Comparison of ENCODE assay signal across 10 mouse cellular contexts in genomic region chr15:96290001-96290400, GRCm38 (mm10). TPM values are rescaled to one million over a fixed set of nuclear protein-coding genes. Genes with fewer than 3 reads are reported as not detected.
DNase-seq lines count a peak whose midpoint lies in the region; ATAC-seq and TF ChIP-seq lines count a peak whose summit lies in the region.
"Had no signal": no experiment of that assay in that cellular context is flagged by ENCODE, and none has a peak within 500 bp of the region (broad histone marks: within the 10 kb centered on the region; RNA-seq: fewer than 3 reads in every experiment).

No protein-coding gene starts in this region.

- DNase-seq in heart, postnatal 36 days, result no peak
- peak; percentile 55 for DNase-seq in A20 (ENCODE audit: low read depth, low spot score)
- no peak for DNase-seq in hindbrain, embryonic 11.5 days (ENCODE audit: low spot score)
- no peak for DNase-seq in left cerebral cortex, adult 2 months (ENCODE audit: extremely low spot score in 1 of 2, low spot score in 2 of 2)
- DNase-seq in retina, postnatal 1 day, result no peak
- no peak for DNase-seq in kidney, adult 2 months
- DNase-seq: right cerebral cortex, postnatal 14 days had no signal

- peak overlapping the region; percentile 36 for H3K4me2 ChIP-seq in heart, embryonic 11.5 days
- H3K4me2 ChIP-seq in hindbrain, embryonic 11.5 days (replicated peaks; ENCODE audit: low read depth, low read length), result peak overlapping the region; percentile 20; the same call in 1 of the 2 replicates
- H3K4me2 ChIP-seq in liver, embryonic 16.5 days (ENCODE audit: low read depth, low read length), result peak overlapping the region; percentile 54

- TF ChIP-seq POLR2A in kidney, adult 2 months (IDR thresholded peaks at IDR 0.05; ENCODE audit: low read depth, low read length), result no peak

- peaks cover 5% of the 10 kb centered on the region; the same call in 1 of the 2 replicates for H3K36me3 ChIP-seq in heart, embryonic 11.5 days (ENCODE audit: control insufficient read depth, insufficient read depth, low read length)
- no peaks in the 10 kb centered on the region for H3K36me3 ChIP-seq in hindbrain, embryonic 11.5 days (ENCODE audit: control insufficient read depth, insufficient read depth, low read length)
- no peaks in the 10 kb centered on the region for H3K36me3 ChIP-seq in liver, embryonic 16.5 days (ENCODE audit: control insufficient read depth, insufficient read depth)
- H3K36me3 ChIP-seq in kidney, adult 2 months (ENCODE audit: control insufficient read depth, insufficient read depth, low read length), result no peaks in the 10 kb centered on the region

- no peak for TF ChIP-seq CTCF in left cerebral cortex, adult 2 months (IDR thresholded peaks at IDR 0.05)
- no peak for TF ChIP-seq CTCF in kidney, adult 2 months (conservative IDR thresholded peaks at IDR 0.05; ENCODE audit: insufficient read depth, insufficient read length, low read depth, low read length)

- no peak overlapping the region for H3K4me3 ChIP-seq in heart, embryonic 11.5 days (ENCODE audit: low read depth, low read length)
- H3K4me3 ChIP-seq in hindbrain, embryonic 11.5 days (ENCODE audit: low read depth, low read length), result no peak overlapping the region
- peak overlapping the region; percentile 43 for H3K4me3 ChIP-seq in liver, embryonic 16.5 days (ENCODE audit: low read depth, low read length)
- H3K4me3 ChIP-seq in left cerebral cortex, adult 2 months, result no peak overlapping the region
- no peak overlapping the region for H3K4me3 ChIP-seq in kidney, adult 2 months (ENCODE audit: insufficient read depth, low read depth, low read length)

- no peaks in the 10 kb centered on the region for H3K9me3 ChIP-seq in heart, embryonic 11.5 days (replicated peaks; ENCODE audit: control insufficient read depth, low read length)
- H3K9me3 ChIP-seq in hindbrain, embryonic 11.5 days (ENCODE audit: control insufficient read depth, low read length), result no peaks in the 10 kb centered on the region
- H3K9me3 ChIP-seq in liver, embryonic 16.5 days (replicated peaks; ENCODE audit: control insufficient read depth, low read length), result no peaks in the 10 kb centered on the region
- H3K9me3 ChIP-seq: lung, embryonic 15.5 days had no signal

- H3K27me3 ChIP-seq in heart, embryonic 11.5 days (ENCODE audit: control insufficient read depth, insufficient read depth, low read length), result no peaks in the 10 kb centered on the region
- H3K27me3 ChIP-seq in hindbrain, embryonic 11.5 days (ENCODE audit: control insufficient read depth, insufficient read depth, low read length), result no peaks in the 10 kb centered on the region
- no peaks in the 10 kb centered on the region for H3K27me3 ChIP-seq in liver, embryonic 16.5 days (ENCODE audit: control insufficient read depth, insufficient read depth, low read depth, low read length)
- H3K27me3 ChIP-seq in kidney, adult 2 months (replicated peaks; ENCODE audit: control insufficient read depth, insufficient read depth, low read length), result no peaks in the 10 kb centered on the region
- H3K27me3 ChIP-seq: lung, embryonic 15.5 days had no signal

- 0 out of 2 replicates have a peak overlapping the region, but pooled peaks have one; percentile 8 for H3K9ac ChIP-seq in heart, embryonic 11.5 days (ENCODE audit: low read depth, low read length)
- no peak overlapping the region for H3K9ac ChIP-seq in hindbrain, embryonic 11.5 days (ENCODE audit: low read depth, low read length)
- H3K9ac ChIP-seq in liver, embryonic 16.5 days (ENCODE audit: low read depth, low read length), result no peak overlapping the region

- 59% methylated on average over 1 of the region's 1 CpGs for WGBS in heart, embryonic 11.5 days (ENCODE audit: insufficient replicate concordance)
- 86% methylated on average over 1 of the region's 1 CpGs for WGBS in hindbrain, embryonic 11.5 days
- WGBS in liver, embryonic 16.5 days (ENCODE audit: insufficient replicate concordance), result 63% methylated on average over 1 of the region's 1 CpGs
- WGBS in kidney, adult 2 months, result 87% methylated on average over 1 of the region's 1 CpGs

- intact Hi-C loops in heart, postnatal 36 days (cut with DNase I), result no loop called here
- intact Hi-C loops in left cerebral cortex, adult 2 months (cut with DNase I), result no loop called here

- no peak for ATAC-seq in heart, embryonic 11.5 days (replicated peaks; ENCODE audit: insufficient number of reproducible peaks, low FRiP score, low TSS enrichment)
- no peak for ATAC-seq in hindbrain, embryonic 11.5 days (ENCODE audit: low FRiP score)
- ATAC-seq in liver, embryonic 16.5 days (ENCODE audit: low read depth), result no peak

- no peak overlapping the region for H3K27ac ChIP-seq in heart, embryonic 11.5 days (ENCODE audit: low read depth, low read length)
- no peak overlapping the region for H3K27ac ChIP-seq in hindbrain, embryonic 11.5 days (ENCODE audit: low read depth, low read length)
- no peak overlapping the region; the same call in 1 of the 2 replicates for H3K27ac ChIP-seq in liver, embryonic 16.5 days (ENCODE audit: low read length)
- H3K27ac ChIP-seq in left cerebral cortex, adult 2 months, result no peak overlapping the region
- no peak overlapping the region for H3K27ac ChIP-seq in kidney, adult 2 months (ENCODE audit: insufficient read depth, low read depth, low read length)

- H3K4me1 ChIP-seq in heart, embryonic 11.5 days (ENCODE audit: control insufficient read depth, insufficient read depth, low read length), result peaks cover 16% of the 10 kb centered on the region
- H3K4me1 ChIP-seq in hindbrain, embryonic 11.5 days (replicated peaks; ENCODE audit: control insufficient read depth, insufficient read depth, low read length), result no peaks in the 10 kb centered on the region
- peaks cover 19% of the 10 kb centered on the region for H3K4me1 ChIP-seq in liver, embryonic 16.5 days (ENCODE audit: control insufficient read depth, low read depth, low read length)
- H3K4me1 ChIP-seq in kidney, adult 2 months (ENCODE audit: control insufficient read depth, insufficient read depth, low read length), result peaks cover 3% of the 10 kb centered on the region; the same call in 1 of the 2 replicates

RNA-seq across cellular contexts. Expression of gene Arid2, which starts 2.7 kb away (rescaled TPM):
- 22.0 and 22.6 TPM in 2 replicates for polyA plus RNA-seq in heart, embryonic 11.5 days (2014; fragmentation: Nextera tagmentation; extraction: Ambion mirVana)
- total RNA-seq in heart, postnatal 36 days (2021), result 10 to 100 TPM; 23.8 to 25.7 TPM
- polyA plus RNA-seq in hindbrain, embryonic 11.5 days (2014; fragmentation: Nextera tagmentation; extraction: Ambion mirVana), result 37.0 and 39.0 TPM in 2 replicates
- polyA plus RNA-seq in liver, embryonic 16.5 days (2015; fragmentation: Nextera tagmentation; extraction: Ambion mirVana), result 7.4 and 7.9 TPM in 2 replicates
- 10 to 100 TPM; 30.3 to 35.3 TPM for total RNA-seq in left cerebral cortex, adult 2 months (2021)
- polyA plus RNA-seq in kidney, adult 2 months (2012; rRNA removed), result 11.5 and 11.8 TPM in 2 replicates
